Mouse (Mus musculus) thymus, adult 2 months (tissue): ENCODE results near the gene Eva1b. TPM values are rescaled to one million over a fixed set of nuclear protein-coding genes. Genes with fewer than 3 reads are reported as not detected.
"Not testable (repeated sequence)": the region's sequence is repeated elsewhere in the genome, so short reads cannot be mapped to it uniquely, and the experiment has no call there.

Experiments used
- DNase-seq: peaks from one replicate; pipeline ENCODE4 v3.0.0; 2021
- H3K27ac ChIP-seq: fragments of 200-500 bp; 2 replicates; pipeline ENCODE4 v1.5.1; 2012; ENCODE audit warnings: low read length, control low read depth; ENCODE audit not compliant: control insufficient read depth, insufficient read depth
- H3K27me3 ChIP-seq: fragments of 200-500 bp; 2 replicates; pipeline ENCODE4 v1.6.1; 2012; ENCODE audit warnings: mild to moderate bottlenecking, low read length, moderate library complexity, mixed read lengths; ENCODE audit not compliant: control insufficient read depth, insufficient read depth
- H3K36me3 ChIP-seq: fragments of 200-500 bp; 2 replicates; pipeline ENCODE4 v1.6.1; 2012; ENCODE audit warnings: mild to moderate bottlenecking, low read length, moderate library complexity; ENCODE audit not compliant: control insufficient read depth, insufficient read depth
- H3K4me1 ChIP-seq: fragments of 200-500 bp; replicated peaks from 2 replicates; pipeline ENCODE4 v1.6.1; 2012; ENCODE audit warnings: low read length; ENCODE audit not compliant: control insufficient read depth, insufficient read depth
- H3K4me3 ChIP-seq: fragments of 200-500 bp; 2 replicates; pipeline ENCODE4 v1.5.1; 2012; ENCODE audit warnings: mild to moderate bottlenecking, low read length, control low read depth, moderate library complexity; ENCODE audit not compliant: control insufficient read depth, insufficient read depth
- CTCF ChIP-seq: fragments of 200-500 bp; IDR thresholded peaks from 2 replicates; pipeline ENCODE4 v1.5.1; 2012; ENCODE audit warnings: mild to moderate bottlenecking, control low read depth, low read length, moderate library complexity, borderline replicate concordance; ENCODE audit not compliant: control insufficient read depth, poor library complexity, insufficient read depth; ENCODE audit errors: extremely low read depth
- POLR2A ChIP-seq: fragments of 200-500 bp; IDR thresholded peaks from 2 replicates; pipeline ENCODE4 v1.6.1; 2012; ENCODE audit warnings: mild to moderate bottlenecking, low read length, control low read depth, moderate library complexity; ENCODE audit not compliant: control insufficient read depth, poor library complexity, insufficient read depth; ENCODE audit errors: extremely low read depth
- WGBS: fragments of 180-500 bp; shearing (Covaris S2); methylation state at CpG from one replicate; pipeline ENCODE4 v1.1.7; 2018; 5-methylcytosine and 5-hydroxymethylcytosine counted together
- polyA plus RNA-seq: library from polyadenylated mRNA; depleted of rRNA; stranded (reverse); fragments of >200 nt; gene quantifications from 2 replicates; pipeline ENCODE4 v1.2.3, GENCODE M21; 2012

Eva1b gene
- polyA plus RNA-seq, 1 experiment, result 94.3 TPM

- Histone ChIP-seq H3K36me3 (no peaks in the 10 kb centered on the region), H3K4me1 (peaks cover 11% of the 10 kb centered on the region), H3K27ac (no peak overlapping the region), H3K27me3 (no peaks in the 10 kb centered on the region), H3K4me3 (no peak overlapping the region)
- TF ChIP-seq POLR2A (no peak), CTCF (no peak)
- no peak for DNase-seq
- WGBS, result 60% methylated on average over 8 of the region's 8 CpGs
Measured at GRCm38 (mm10) chr4:126159455-126159854, 11.9 kb downstream of the Eva1b start.

DNA sequence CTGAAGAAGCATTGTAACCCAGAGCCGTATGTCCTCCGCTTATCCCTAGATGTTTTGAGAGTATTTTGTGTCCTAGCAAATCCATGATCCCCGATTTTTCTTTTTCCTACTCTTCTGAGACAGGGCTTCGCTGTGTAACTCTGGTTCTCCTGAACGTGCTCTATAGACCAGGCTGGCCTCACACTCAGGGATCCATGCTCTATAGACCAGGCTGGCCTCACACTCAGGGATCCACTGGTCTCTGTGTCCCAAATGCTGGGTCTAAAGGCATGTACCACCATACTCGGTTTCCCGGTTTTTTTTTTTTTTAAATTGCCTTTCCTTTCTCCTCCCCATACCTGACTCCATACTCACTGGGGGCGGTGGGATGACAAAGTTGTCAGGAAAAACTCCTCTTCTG, 13.4 kb downstream of the Eva1b start:
- no peaks in the 10 kb centered on the region for H3K27me3 ChIP-seq
- DNase-seq, result no peak
- no peak overlapping the region for H3K27ac ChIP-seq
- no peak overlapping the region for H3K4me3 ChIP-seq
- H3K4me1 ChIP-seq, result peaks cover 11% of the 10 kb centered on the region
- no peak for TF ChIP-seq CTCF
- no peak for TF ChIP-seq POLR2A
- WGBS, result 96% methylated on average over 8 of the region's 8 CpGs
- H3K36me3 ChIP-seq, result no peaks in the 10 kb centered on the region

- H3K4me1 ChIP-seq, result peaks cover 11% of the 10 kb centered on the region
- H3K36me3 ChIP-seq, result peaks cover under 1% of the 10 kb centered on the region; the same call in 1 of the 2 replicates
- H3K4me3 ChIP-seq, result no peak overlapping the region
- no peak for DNase-seq
- TF ChIP-seq POLR2A, result no peak
- no peak for TF ChIP-seq CTCF
- H3K27ac ChIP-seq, result no peak overlapping the region
- no peaks in the 10 kb centered on the region for H3K27me3 ChIP-seq
- 95% methylated on average over 6 of the region's 6 CpGs for WGBS
Measured at GRCm38 (mm10) chr4:126161456-126161855, 13.9 kb downstream of the Eva1b start.

GRCm38 (mm10) chr4:126161986-126162385, 14.4 kb downstream of the Eva1b start:
- H3K4me1 ChIP-seq, result peaks cover 11% of the 10 kb centered on the region
- no peak for DNase-seq
- H3K4me3 ChIP-seq, result no peak overlapping the region
- no peaks in the 10 kb centered on the region for H3K27me3 ChIP-seq
- peaks cover 6% of the 10 kb centered on the region; the same call in 1 of the 2 replicates for H3K36me3 ChIP-seq
- WGBS, result 88% methylated on average over 9 of the region's 9 CpGs
- H3K27ac ChIP-seq, result no peak overlapping the region
- TF ChIP-seq CTCF, result no peak
- no peak for TF ChIP-seq POLR2A

DNA sequence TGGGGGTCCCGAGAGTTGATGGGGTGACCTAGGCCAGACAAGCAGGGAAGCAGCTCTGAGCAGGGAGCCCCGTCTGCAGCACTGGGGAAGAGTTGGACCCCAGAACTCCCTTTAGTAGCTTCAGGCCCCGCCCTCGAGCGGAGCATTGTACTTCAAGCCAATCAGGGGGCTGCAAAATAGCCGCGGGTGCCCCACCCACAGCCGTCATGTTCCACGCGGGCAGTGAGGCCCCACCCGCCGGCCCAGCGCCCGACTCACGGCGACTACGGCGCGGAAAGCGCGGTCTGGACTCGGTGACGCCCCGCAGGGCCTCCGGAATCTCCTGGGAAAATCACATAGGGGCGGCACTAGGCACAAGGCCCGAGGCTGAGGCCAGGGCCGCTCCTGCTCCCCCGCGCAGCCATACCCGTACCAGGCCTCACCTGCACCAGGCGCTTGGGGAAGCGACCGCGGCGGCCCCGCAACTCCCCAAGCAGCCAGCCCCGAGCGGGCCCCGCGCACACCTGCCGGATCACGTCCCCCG, 15.1 kb downstream of the Eva1b start:
- DNase-seq, result peak; percentile 87
- H3K4me1 ChIP-seq, result peaks cover 11% of the 10 kb centered on the region
- WGBS, result under 1% methylated on average over 44 of the region's 44 CpGs
- peaks cover 10% of the 10 kb centered on the region; the same call in 1 of the 2 replicates for H3K36me3 ChIP-seq
- TF ChIP-seq POLR2A (0 out of 2 replicates have a peak, but pooled peaks have one; percentile 32), CTCF (no peak)
- H3K27me3 ChIP-seq, result no peaks in the 10 kb centered on the region
- peak overlapping the region; percentile 84 for H3K4me3 ChIP-seq
- H3K27ac ChIP-seq, result no peak overlapping the region

GRCm38 (mm10) chr4:126163067-126163659, 15.6 kb downstream of the Eva1b start, which contains the start of gene Sh3d21:
TSS of gene Sh3d21 (minus strand) at chr4:126163491.
- no peak within 1 kb of the TSS for H3K27ac ChIP-seq
- H3K4me3 ChIP-seq, result peak within 1 kb of the TSS; percentile 84
- TF ChIP-seq CTCF (0 out of 2 replicates have a peak, but pooled peaks have one; percentile 11), POLR2A (no peak)
- no peaks in the 10 kb centered on the region for H3K27me3 ChIP-seq
- no peak for DNase-seq
- peaks cover 16% of the 10 kb centered on the region for H3K36me3 ChIP-seq
- WGBS, result 11% methylated on average over 22 of the region's 22 CpGs
- peaks cover 11% of the 10 kb centered on the region for H3K4me1 ChIP-seq

GRCm38 (mm10) chr4:126163685-126164084, 16.1 kb downstream of the Eva1b start:
- Histone ChIP-seq H3K27ac (no peak overlapping the region), H3K4me3 (no peak overlapping the region), H3K27me3 (no peaks in the 10 kb centered on the region), H3K4me1 (peaks cover 11% of the 10 kb centered on the region), H3K36me3 (peaks cover 18% of the 10 kb centered on the region)
- TF ChIP-seq CTCF (no peak), POLR2A (no peak)
- WGBS, result 91% methylated on average over 4 of the region's 4 CpGs
- no peak for DNase-seq

GRCm38 (mm10) chr4:126165092-126165491, 17.5 kb downstream of the Eva1b start:
- Histone ChIP-seq H3K36me3 (peaks cover 32% of the 10 kb centered on the region), H3K4me1 (peaks cover 11% of the 10 kb centered on the region)
- not testable (repeated sequence) for DNase-seq, H3K27ac ChIP-seq, H3K4me3 ChIP-seq, H3K27me3 ChIP-seq
- 80% methylated on average over 10 of the region's 10 CpGs for WGBS
